Mouse (Mus musculus): ENCODE results near the gene Fastkd3. TPM values are rescaled to one million over a fixed set of nuclear protein-coding genes. Genes with fewer than 3 reads are reported as not detected.
"Not testable (repeated sequence)": the region's sequence is repeated elsewhere in the genome, so short reads cannot be mapped to it uniquely, and the experiment has no call there.

The Fastkd3 gene
- polyA plus RNA-seq (2017; shearing (Covaris generic)): 10 to 100 TPM; 23.4 to 28.5 (median 25.7) TPM

DNA sequence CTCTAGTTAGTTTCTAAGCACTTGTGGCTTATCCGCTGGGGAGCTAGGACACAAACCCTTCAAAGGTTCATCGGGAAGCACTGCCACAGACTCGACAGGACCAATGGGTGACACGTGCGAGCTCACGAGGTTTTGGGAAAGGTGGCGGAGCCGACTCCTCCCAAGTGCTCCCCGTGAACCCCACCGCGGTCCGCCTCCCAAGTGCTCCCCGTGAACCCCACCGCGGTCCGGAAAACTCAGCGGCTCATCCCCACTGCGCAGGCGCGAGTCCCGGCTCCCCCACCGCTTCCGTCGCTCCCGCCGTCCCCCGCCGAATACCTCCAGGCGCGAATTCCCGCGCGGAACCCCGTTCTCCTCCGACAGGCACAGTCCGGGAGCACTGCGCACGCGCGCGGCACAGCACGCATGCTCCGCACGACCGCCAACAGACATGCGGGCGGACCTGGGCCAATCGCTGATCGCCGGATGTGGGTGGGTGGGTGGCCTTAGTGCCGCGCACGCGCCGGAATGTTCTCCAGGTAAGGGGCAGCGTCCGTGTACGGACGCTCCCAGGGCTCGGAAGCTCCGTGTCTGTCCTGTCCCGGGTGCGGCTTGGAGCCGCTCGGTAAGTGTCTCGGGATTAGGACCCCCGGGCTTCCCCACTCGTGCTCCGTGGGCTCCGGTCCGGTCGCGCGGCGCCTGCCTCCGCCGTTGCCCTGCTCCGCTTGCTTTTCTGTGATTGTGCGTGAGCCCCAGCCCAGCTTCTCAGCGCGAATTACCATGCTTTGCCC is at the start of gene Fastkd3, which contains the start of gene Mtrr:
TSS of gene Fastkd3 (plus strand) at position 488 of the 770 bp plus-strand sequence.
TSS of gene Mtrr (minus strand) at position 403 of the 770 bp plus-strand sequence.
- peak; percentile 91 for ATAC-seq

GRCm38 (mm10) chr13:68553391-68553790 is 28.6 kb upstream of the Fastkd3 start:
- ATAC-seq: not testable (repeated sequence)

- ATAC-seq: no peak
Measured at GRCm38 (mm10) chr13:68568110-68568509, 13.9 kb upstream of the Fastkd3 start.

DNA sequence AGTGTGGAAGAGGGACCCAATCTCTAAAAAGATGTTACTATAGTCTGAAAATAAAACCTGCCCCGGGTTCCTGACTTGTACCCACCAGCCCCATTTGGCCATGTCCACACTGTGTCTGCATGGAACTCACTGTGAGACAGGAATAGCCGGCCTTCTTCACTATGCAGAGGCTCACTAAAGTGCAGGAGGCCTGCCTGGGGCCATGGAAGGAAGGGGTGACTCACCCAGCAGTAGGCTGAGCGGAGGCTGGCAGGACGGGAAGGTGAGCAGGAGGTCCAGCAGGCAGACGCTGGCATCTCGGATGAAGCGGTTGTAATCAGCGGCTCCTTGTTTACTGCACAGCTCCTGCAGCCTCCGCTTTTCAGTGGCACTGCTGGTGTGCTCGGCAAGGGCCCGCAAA is 13.5 kb upstream of the Fastkd3 start:
- ATAC-seq: no peak

GRCm38 (mm10) chr13:68569589-68570336 is 12.3 kb upstream of the Fastkd3 start:
- ATAC-seq: peak; percentile 58

- ATAC-seq: no peak
Measured at GRCm38 (mm10) chr13:68572247-68572646, 9.8 kb upstream of the Fastkd3 start.

- ATAC-seq: no peak
Measured at GRCm38 (mm10) chr13:68572966-68573913, 8.8 kb upstream of the Fastkd3 start.

DNA sequence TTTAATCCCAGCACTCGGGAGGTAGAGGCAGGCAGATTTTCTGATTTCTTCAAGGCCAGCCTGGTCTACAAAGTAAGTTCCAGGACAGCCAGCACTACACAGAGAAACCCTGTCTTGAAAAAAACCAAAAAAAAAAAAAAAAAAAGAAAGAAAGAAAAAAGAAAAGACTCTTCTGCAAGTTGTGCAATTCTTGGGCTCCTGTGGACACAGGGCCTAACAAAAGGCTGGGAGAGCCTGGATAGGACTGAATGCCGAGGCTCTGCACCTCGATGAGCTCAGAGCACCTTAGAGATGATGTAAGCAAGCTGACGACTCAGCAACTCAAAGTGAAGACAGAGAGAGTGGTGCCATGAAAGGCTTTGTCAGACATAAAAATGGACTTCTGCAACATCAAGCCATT is 7.6 kb upstream of the Fastkd3 start:
- ATAC-seq: no peak

DNA sequence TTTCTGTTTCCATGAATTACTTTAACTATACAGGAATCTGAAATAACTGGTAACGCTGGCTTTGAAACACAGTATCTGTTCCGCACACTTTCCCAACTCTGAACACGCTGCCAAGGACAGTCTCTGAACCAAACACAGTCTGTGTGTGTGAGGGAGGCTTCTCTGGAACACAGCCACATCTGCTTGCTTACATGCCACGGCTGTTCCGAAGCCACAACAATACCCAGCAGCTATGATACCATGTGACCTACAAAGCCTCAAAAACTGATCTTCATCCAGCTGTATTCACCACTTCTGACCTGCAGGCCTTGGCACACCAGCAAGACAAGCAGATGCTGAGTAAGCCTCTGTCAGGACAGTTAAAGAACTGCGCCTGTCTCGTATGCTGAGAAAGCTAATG is 4.1 kb upstream of the Fastkd3 start:
- no peak for ATAC-seq

DNA sequence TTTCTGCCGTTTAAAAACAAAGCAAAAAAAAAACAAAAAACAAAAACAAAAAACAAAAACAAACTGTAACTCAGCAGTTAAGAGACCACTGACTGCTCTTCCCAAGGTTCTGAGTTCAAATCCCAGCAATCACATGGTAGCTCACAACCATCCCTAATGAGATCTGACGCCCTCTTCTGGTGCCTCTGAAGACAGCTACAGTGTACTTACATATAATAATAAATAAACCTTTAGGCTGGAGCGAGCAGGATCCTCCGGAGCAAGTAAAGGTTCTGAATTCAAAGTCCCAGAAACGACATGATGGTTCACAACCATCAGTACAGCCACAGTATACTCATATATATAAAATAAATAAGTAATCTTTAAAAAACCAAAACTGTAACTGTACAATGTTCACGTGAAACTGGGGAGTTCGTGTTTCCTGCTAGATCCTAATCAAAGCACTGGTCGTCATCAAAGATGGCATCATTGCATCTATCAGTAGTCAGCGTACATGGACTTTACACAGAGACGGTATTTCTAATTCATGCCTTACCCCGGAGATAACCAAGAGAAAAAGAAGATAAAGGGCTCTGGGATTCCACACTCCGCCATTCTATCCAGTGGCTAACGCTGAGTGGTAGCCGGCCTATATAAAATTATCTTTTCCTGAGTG is 821 bp upstream of the Fastkd3 start:
- ATAC-seq: peak; percentile 30

DNA sequence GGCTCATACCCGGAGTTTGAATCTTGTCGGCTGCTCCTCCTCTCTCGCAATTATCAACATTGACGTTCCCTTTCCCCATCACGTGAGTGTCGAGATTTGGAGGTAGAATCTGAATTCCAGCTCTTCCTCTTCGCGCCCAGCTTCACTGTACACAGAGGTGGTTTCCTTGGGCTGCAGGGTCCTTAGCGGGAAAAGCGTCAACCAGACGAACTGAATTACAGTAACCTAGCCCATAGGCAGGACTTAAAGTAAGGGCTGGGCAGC is 415 bp downstream of the Fastkd3 start:
- ATAC-seq: no peak

DNA sequence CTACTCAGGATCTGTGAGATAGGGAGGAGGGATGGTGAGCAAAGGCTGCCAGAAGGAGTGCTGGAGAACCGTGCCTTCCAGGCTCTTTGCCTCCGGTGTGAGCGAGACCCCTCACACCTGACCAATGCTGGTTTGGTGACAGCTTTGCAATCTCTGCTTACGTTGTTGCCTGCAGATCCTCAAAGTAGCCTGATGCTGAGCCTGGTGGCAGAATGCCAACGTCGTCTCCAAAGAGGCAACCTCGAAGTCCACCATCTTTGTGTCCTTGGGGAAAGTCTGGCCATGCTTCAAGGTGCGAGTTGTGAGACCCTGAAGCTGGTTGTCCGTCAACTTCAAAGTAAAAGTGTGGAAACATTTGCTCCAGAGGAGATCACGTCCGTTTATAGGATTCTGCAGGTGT is 1.9 kb downstream of the Fastkd3 start:
- no peak for ATAC-seq

DNA sequence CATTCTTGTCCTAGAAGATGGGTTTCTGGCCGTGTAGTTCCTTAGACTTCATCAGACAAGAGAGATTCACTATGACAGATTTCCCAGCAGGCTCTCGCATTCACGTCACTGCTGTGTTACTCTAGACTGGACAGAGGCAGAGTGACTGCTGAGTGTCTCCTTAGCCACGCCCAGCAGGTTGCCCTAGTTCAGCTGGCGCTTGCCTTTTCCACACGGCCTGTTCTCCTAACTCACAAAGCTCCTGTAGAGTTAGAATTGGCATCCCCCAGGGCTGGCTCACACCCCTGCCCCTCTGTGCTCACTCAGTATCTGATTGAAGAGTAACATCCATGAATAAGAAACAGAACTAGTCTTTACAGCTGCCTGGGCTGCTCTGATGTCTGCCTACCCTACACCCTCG is 3.4 kb downstream of the Fastkd3 start:
- ATAC-seq: no peak

DNA sequence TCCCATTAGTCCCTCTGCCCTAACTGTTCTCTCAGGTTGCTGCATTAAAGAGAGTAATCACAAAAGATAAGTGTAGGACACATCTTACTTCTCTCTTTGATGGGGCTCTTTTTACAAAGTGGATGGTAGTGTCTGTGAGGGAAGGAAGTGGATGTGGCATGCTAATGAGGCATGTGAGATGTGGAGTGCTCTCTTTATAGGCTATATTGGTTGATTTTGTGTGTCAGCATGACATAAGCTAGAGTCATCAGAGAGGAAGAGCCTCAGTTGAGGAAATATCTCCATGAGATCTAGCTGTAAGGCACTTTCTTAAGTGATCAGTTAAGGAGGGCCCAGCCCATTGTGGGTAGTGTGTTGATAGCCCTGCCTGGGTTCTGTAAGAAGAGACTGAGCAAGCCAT is 6.3 kb downstream of the Fastkd3 start:
- ATAC-seq: peak; percentile 71

GRCm38 (mm10) chr13:68593797-68594196 is 11.8 kb downstream of the Fastkd3 start:
- no peak for ATAC-seq

DNA sequence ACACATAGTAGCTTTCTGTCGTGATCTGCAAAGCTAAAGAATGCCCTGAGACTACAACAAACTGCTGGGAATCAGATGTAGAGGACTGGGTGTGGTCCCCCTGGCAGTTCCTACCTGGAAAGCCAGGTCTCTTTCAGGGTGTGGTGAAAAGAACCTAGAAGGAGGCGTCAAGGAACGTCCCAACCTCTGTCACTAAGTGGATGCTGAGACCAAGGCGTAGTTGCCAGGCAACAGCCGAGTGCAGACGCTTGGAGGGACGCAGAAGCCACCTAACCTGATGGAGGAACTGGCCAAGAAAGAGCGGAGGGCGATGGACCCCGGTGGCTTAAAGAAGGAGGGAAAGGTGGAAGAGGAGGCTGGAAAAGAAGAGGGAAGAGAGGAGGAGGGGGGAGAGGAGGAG is 15.2 kb downstream of the Fastkd3 start, which contains the start of gene 1700001L19Rik:
TSS of gene 1700001L19Rik (plus strand) at position 223 of the 400 bp plus-strand sequence.
- ATAC-seq: no peak

- ATAC-seq: no peak
Measured at GRCm38 (mm10) chr13:68597667-68598066, 15.6 kb downstream of the Fastkd3 start.

DNA sequence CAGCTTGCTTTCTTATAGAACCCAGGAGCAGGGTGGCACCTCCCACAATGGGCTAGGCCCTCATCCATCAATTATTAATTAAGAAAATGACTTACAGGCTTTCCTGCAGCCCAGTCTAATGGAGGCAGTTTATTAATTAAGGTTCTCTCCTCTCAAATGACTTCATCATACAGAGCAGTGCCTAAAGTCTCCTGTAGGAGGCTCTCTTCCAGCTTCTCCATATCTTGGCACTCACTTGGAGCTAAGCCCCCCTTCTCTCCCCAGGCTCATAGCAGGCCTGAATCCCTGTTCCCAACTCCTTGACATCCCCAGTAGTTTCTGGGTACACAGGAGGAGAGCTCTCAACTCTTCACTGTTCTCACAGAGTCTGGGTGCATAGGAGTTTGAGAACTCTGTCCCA is 16.9 kb downstream of the Fastkd3 start:
- no peak for ATAC-seq

DNA sequence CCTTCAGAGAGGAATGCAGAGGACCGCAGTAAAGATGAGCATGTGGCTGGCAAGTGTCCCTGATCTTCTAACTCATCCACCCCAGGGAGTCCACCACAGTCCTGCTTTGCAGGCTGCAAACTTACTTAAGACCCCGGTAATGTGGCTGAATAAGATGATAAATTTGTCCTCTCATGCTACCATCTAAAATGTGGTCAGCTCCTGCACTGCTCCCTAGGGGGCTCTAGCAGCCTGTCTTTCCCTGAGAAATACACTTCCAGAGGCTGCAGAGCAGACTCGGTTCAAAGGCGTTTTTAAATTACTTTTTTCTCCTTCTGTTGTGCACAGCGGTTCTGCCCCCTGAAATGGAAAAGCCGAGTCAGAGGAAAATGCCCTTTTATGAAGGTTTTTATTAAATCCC is 19.1 kb downstream of the Fastkd3 start:
- no peak for ATAC-seq

DNA sequence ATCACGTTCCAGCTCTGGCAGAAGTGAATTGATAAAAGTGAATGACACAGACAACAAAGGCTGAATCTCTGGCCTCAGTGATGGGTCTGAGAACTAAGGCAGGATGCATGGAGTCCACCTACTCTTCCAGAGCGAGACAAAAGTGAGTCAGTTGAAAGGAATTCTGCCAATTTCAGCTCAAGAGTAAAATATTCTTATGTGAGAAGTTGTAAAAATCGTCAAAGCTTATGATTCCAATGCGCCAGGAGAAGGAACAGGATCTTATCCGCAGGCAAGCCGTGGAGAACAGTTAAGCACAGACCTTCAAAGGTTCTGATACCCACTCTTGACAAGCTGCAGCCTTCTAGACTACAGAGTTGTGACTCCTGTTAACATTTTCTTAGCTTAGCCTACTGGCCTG is 21.1 kb downstream of the Fastkd3 start:
- no peak for ATAC-seq

GRCm38 (mm10) chr13:68605689-68606126 is 23.7 kb downstream of the Fastkd3 start:
- ATAC-seq: no peak
